In the genomic region with DNA sequence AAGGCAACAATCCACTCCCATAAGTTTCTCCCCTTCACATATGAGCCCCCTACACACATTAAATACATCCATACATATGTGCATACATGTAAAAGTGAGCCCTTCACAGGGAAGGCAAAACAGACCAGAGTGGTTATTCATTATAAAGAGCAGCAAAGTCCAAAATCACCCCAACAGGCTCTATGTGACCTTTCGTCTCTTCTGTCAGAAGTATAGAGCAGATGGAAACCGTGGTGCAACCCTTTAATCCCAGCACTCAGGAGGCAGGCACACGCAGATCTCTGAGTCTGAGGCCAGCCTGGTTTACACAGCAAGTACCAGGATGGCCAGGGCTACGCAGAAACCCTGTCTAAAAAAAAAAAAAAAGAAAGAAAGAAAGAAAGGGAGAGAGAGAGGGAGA, we compare ENCODE assay signal across 18 mouse cellular contexts.
"Had no signal": no experiment of that assay in that cellular context is flagged by ENCODE, and none has a peak within 500 bp of the region (broad histone marks: within the 10 kb centered on the region; RNA-seq: fewer than 3 reads in every experiment).

No protein-coding gene starts in this region.

- ATAC-seq: forebrain, postnatal 0 days; inflammation-experienced regulatory T-cells, adult 6 months had no signal

- H3K4me2 ChIP-seq: heart, embryonic 12.5 days; hindbrain, embryonic 12.5 days; hindbrain, embryonic 14.5 days; kidney, embryonic 15.5 days; limb, embryonic 12.5 days; liver, embryonic 13.5 days had no signal

- DNase-seq: forebrain, postnatal 0 days; gastrocnemius, postnatal 25 days; heart, adult 18-20 months; heart, postnatal 10 days; heart, postnatal 4 days; kidney, postnatal 14 days; liver, embryonic 13.5 days had no signal

- H3K9ac ChIP-seq: forebrain, postnatal 0 days; heart, embryonic 12.5 days; hindbrain, embryonic 12.5 days; hindbrain, embryonic 14.5 days; kidney, embryonic 15.5 days; limb, embryonic 12.5 days; liver, embryonic 13.5 days had no signal

- H3K4me1 ChIP-seq: heart, embryonic 10.5 days; heart, embryonic 12.5 days; hindbrain, embryonic 10.5 days; hindbrain, embryonic 12.5 days; kidney, embryonic 15.5 days; limb, embryonic 10.5 days; limb, embryonic 12.5 days; liver, embryonic 13.5 days had no signal

- H3K27me3 ChIP-seq: heart, embryonic 12.5 days; hindbrain, embryonic 12.5 days; kidney, embryonic 15.5 days; limb, embryonic 12.5 days; liver, embryonic 13.5 days had no signal

- H3K4me3 ChIP-seq: heart, embryonic 10.5 days; heart, embryonic 12.5 days; hindbrain, embryonic 10.5 days; hindbrain, embryonic 12.5 days; kidney, embryonic 15.5 days; left cerebral cortex, adult 2 months; limb, embryonic 10.5 days; limb, embryonic 12.5 days; liver, embryonic 13.5 days had no signal

- H3K9me3 ChIP-seq: heart, embryonic 10.5 days; heart, embryonic 12.5 days; hindbrain, embryonic 12.5 days; kidney, embryonic 15.5 days; limb, embryonic 10.5 days; limb, embryonic 12.5 days; liver, embryonic 13.5 days had no signal

- H3K27ac ChIP-seq: heart, embryonic 10.5 days; hindbrain, embryonic 10.5 days; hindbrain, embryonic 12.5 days; hindbrain, embryonic 14.5 days; kidney, embryonic 15.5 days; kidney, postnatal 0 days; left cerebral cortex, adult 2 months; limb, embryonic 10.5 days; limb, embryonic 12.5 days; liver, embryonic 13.5 days had no signal
